Mouse (Mus musculus): ENCODE results near the gene Ms4a8a.
"Not testable (repeated sequence)": the region's sequence is repeated elsewhere in the genome, so short reads cannot be mapped to it uniquely, and the experiment has no call there.

Gene Ms4a8a

GRCm38 (mm10) chr19:11080934-11081333 lies at the start of gene Ms4a8a:
TSS of gene Ms4a8a (minus strand) at chr19:11081102.
- DNase-seq = no peak

GRCm38 (mm10) chr19:11129702-11130101 lies 48.8 kb upstream of the Ms4a8a start:
- DNase-seq = no peak

- peak; percentile 1 for DNase-seq
Measured at GRCm38 (mm10) chr19:11121016-11121420, 40.1 kb upstream of the Ms4a8a start.

- DNase-seq = no peak
Measured at GRCm38 (mm10) chr19:11119338-11119737, 38.4 kb upstream of the Ms4a8a start.

- no peak for DNase-seq
Measured at GRCm38 (mm10) chr19:11107746-11108145, 26.8 kb upstream of the Ms4a8a start.

- no peak for DNase-seq
Measured at GRCm38 (mm10) chr19:11101880-11102279, 21.0 kb upstream of the Ms4a8a start.

- DNase-seq = no peak
Measured at GRCm38 (mm10) chr19:11098401-11098800, 17.5 kb upstream of the Ms4a8a start.

- DNase-seq = not testable (repeated sequence)
Measured at GRCm38 (mm10) chr19:11092131-11092530, 11.2 kb upstream of the Ms4a8a start.

- no peak for DNase-seq
Measured at GRCm38 (mm10) chr19:11070364-11070763, 10.5 kb downstream of the Ms4a8a start.

GRCm38 (mm10) chr19:11065202-11065875 lies 15.6 kb downstream of the Ms4a8a start:
- DNase-seq = no peak

GRCm38 (mm10) chr19:11060900-11061299 lies 20.0 kb downstream of the Ms4a8a start:
- no peak for DNase-seq

GRCm38 (mm10) chr19:11059967-11060366 lies 20.9 kb downstream of the Ms4a8a start:
- DNase-seq = no peak

GRCm38 (mm10) chr19:11055700-11056099 lies 25.2 kb downstream of the Ms4a8a start:
- not testable (repeated sequence) for DNase-seq

GRCm38 (mm10) chr19:11053277-11053676 lies 27.6 kb downstream of the Ms4a8a start:
- no peak for DNase-seq

GRCm38 (mm10) chr19:11052877-11053276 lies 28.0 kb downstream of the Ms4a8a start:
- no peak for DNase-seq

- no peak for DNase-seq
Measured at GRCm38 (mm10) chr19:11050286-11050685, 30.6 kb downstream of the Ms4a8a start.

GRCm38 (mm10) chr19:11049426-11049825 lies 31.5 kb downstream of the Ms4a8a start:
- no peak for DNase-seq

GRCm38 (mm10) chr19:11048503-11048902 lies 32.4 kb downstream of the Ms4a8a start:
- no peak for DNase-seq

- no peak for DNase-seq
Measured at GRCm38 (mm10) chr19:11048009-11048408, 32.9 kb downstream of the Ms4a8a start.

GRCm38 (mm10) chr19:11044996-11045711 lies 35.7 kb downstream of the Ms4a8a start:
- DNase-seq = peak; percentile 65

GRCm38 (mm10) chr19:11044671-11044995 lies 36.3 kb downstream of the Ms4a8a start:
- DNase-seq = no peak

GRCm38 (mm10) chr19:11037570-11037969 lies 43.3 kb downstream of the Ms4a8a start:
- no peak for DNase-seq

GRCm38 (mm10) chr19:11022382-11022781 lies 58.5 kb downstream of the Ms4a8a start:
- no peak for DNase-seq

GRCm38 (mm10) chr19:11017891-11018290 lies 63.0 kb downstream of the Ms4a8a start, which contains the start of gene Ms4a18:
TSS of gene Ms4a18 (minus strand) at chr19:11018031.
- no peak for DNase-seq

Measured in kidney, postnatal 14 days (tissue).